Mouse (Mus musculus) neutrophil, adult 83 days (primary cell): Measurements from ENCODE around the gene Pin1. TPM values are rescaled to one million over a fixed set of nuclear protein-coding genes. Genes with fewer than 3 reads are reported as not detected.

ENCODE experiments used
- total RNA-seq, 2 experiments: library from RNA; stranded (reverse); gene quantifications; one replicate each; pipeline ENCODE4 v1.2.4; 2023

Pin1 gene
- 1 to 10 TPM; 7.9 to 8.7 TPM for total RNA-seq

DNA sequence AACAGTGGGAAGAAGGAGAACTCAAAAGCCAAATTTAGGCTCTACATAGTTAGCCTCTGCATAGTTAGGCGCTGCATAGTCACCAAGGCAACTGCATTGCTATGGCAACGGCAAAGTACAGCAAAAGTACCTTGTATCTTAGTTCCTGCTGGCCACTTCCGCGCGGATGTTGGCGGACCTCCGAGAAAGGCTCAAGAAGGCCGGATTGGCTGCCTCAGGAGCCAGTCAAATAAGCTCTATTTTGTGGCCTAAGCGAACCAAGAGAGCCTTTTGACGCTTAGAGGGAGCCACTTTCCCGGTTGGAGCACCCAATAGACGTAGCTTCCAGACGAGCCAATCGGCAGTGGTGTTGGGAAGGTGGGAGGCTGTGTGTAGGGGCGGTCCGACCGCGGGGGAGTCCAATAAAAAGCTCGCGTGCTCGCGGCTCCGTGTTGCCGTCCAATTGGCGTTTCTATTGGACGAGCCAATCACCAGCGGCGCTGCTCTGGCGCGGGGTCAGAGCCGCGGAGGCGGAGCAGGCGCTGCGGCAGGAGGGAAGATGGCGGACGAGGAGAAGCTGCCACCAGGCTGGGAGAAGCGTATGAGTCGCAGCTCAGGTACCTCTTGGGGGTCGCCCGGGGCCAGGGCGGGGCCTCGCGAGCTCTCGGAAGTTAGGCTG lies at the start of gene Pin1:
TSS of gene Pin1 (plus strand) at position 494 of the 658 bp plus-strand sequence.

DNA sequence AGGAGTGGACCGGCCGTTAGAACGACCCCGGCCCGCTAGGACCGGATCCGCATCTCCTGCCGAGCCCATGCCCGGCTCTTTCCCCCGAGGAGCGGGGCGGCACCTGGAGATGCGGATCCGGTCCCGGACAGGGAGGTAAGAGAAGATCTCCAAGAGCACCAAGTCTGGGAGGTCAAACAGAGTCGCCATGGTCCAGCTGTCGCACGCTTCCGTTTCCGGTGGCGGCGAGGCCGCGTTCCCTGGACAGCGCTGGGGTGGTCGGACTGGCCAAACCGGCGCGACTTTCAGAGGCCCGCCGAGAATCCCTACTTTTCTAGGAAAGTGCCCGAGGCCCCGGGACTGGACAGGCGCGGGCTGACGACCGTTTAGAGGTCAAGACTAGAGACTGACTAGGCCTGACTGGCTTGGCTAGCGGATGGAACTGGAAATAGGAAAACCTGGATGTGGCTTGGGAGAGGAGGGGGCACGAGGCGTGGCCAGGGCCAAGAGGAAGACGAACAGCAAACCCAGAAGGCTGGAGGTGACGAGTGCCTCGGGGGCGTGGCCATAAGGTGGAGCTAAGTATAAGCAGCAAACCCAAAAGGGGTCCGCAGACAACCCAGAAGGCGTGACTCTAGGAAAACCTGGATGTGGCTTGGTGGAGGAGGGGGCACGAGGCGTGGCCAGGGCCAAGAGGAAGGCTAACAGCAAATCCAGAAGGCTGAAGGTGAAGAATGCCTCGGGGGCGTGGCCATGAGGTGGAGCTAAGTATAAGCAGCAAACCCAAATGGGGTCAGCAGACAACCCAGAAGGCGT lies 9.6 kb upstream of the Pin1 start, which contains the start of gene Ubl5:
TSS of gene Ubl5 (plus strand) at position 778 of the 795 bp plus-strand sequence.

DNA sequence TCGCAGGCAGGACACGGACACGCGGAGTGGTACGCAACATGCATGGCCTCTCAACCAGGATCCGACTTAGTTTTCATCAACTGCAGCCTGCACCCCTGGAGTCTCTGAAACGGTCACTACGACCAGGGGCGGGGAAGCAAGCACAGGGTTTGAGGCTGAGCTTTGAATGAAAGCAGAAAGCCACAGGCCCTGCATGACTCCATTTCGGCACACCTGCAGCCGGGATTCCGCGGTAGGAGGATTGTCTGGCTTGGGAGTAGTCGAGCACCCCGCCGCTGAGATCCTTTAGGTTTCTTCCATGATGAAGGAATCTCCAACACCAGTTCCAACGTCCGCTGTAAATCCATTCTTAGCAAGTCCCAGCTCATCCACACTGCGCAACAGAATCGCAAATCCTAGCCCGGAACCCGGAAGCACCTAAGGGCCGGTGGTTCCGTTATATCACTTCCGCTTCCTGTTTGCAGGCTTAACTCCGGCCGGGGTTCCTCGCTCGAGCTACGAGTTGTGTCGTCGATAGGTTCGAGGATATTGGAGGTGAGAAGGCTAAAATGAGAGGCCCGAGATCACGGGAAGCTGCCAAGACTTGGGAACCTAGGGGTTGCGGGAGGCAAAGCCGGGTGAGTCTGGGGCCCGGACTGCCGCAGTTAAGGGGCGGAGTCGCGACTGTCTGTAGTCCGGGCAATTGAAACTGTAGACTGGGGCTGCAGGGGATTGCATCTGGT lies 7.4 kb upstream of the Pin1 start, which contains the start of gene Fbxl12:
TSS of gene Fbxl12 (minus strand) at position 408 of the 722 bp plus-strand sequence.

Other genes starting within 250 kb of the Pin1 start
- 10 to 100 TPM; 17.7 to 19.7 TPM for gene Zfp26, start 191.9 kb upstream of the Pin1 start, total RNA-seq
- 10 to 100 TPM; 14.0 to 17.5 TPM for gene Zfp426, start 159.3 kb upstream of the Pin1 start, total RNA-seq
- gene Zfp266, start 130.7 kb upstream of the Pin1 start, total RNA-seq: 10 to 100 TPM; 15.9 to 16.2 TPM
- gene Zfp846, start 70.8 kb upstream of the Pin1 start, total RNA-seq: 1 to 10 TPM; 1.7 to 3.2 TPM
- gene Ubl5, start 9.2 kb upstream of the Pin1 start, total RNA-seq: 100 to 1,000 TPM; 321 to 327 TPM
- gene Fbxl12, start 7.3 kb upstream of the Pin1 start, total RNA-seq: 10 to 100 TPM; 18.3 to 21.1 TPM
- not detected for gene Olfm2, start 94.3 kb downstream of the Pin1 start, total RNA-seq
- gene Col5a3, start 163.0 kb downstream of the Pin1 start, total RNA-seq: under 1 TPM; 0.68 to 0.83 TPM
- not detected for gene Rdh8, start 166.4 kb downstream of the Pin1 start, total RNA-seq
- gene A230050P20Rik, start 216.5 kb downstream of the Pin1 start, total RNA-seq: 1 to 10 TPM; 5.7 to 6.0 TPM
- under 1 TPM; 0.22 to 0.51 TPM for gene Angptl6, start 227.6 kb downstream of the Pin1 start, total RNA-seq
- 10 to 100 TPM; 28.5 to 28.9 TPM for gene Ppan, start 236.1 kb downstream of the Pin1 start, total RNA-seq
- gene Eif3g, start 246.5 kb downstream of the Pin1 start, total RNA-seq: 10 to 100 TPM; 79.3 to 80.8 TPM